Mouse (Mus musculus) brown adipose tissue, adult 24 weeks (tissue): Measurements from ENCODE around the gene Pepd. TPM values are rescaled to one million over a fixed set of nuclear protein-coding genes. Genes with fewer than 3 reads are reported as not detected.
"Not testable (repeated sequence)": the region's sequence is repeated elsewhere in the genome, so short reads cannot be mapped to it uniquely, and the experiment has no call there.

Experiments
- H3K27ac ChIP-seq: fragments of 200-500 bp; replicated peaks from 2 replicates; pipeline ENCODE4 v1.5.1; 2012; ENCODE audit warnings: low read depth, mild to moderate bottlenecking, low read length
- H3K4me1 ChIP-seq: fragments of 200-500 bp; 2 replicates; pipeline ENCODE4 v1.6.1; 2012; ENCODE audit warnings: low read length, mixed read lengths; ENCODE audit not compliant: control insufficient read depth, insufficient read depth, insufficient read length
- H3K4me3 ChIP-seq: fragments of 200-500 bp; 2 replicates; pipeline ENCODE4 v1.5.1; 2012; ENCODE audit warnings: low read depth, mild to moderate bottlenecking, low read length, moderate library complexity; ENCODE audit not compliant: insufficient read depth
- polyA plus RNA-seq: library from polyadenylated mRNA; stranded (reverse); fragments of >200 nt; gene quantifications from 2 replicates; pipeline ENCODE4 v1.2.4, GENCODE M21; 2012; ENCODE audit not compliant: missing spikeins, insufficient read depth, insufficient read length

Pepd gene
- polyA plus RNA-seq, 1 experiment, result 103 TPM

- H3K27ac ChIP-seq, result no peak overlapping the region
These were observed 42.4 kb downstream of the Pepd start for GRCm38 (mm10) chr7:34954548-34954947.

GRCm38 (mm10) chr7:34955295-34955694 is 43.1 kb downstream of the Pepd start:
- no peaks in the 10 kb centered on the region for H3K4me1 ChIP-seq
- H3K4me3 ChIP-seq, result no peak overlapping the region

More at GRCm38 (mm10) chr7:34954548-34954947, 42.4 kb downstream of the Pepd start:
- H3K4me3 ChIP-seq, result no peak overlapping the region
- no peaks in the 10 kb centered on the region for H3K4me1 ChIP-seq

GRCm38 (mm10) chr7:34957138-34957537 is 45.0 kb downstream of the Pepd start:
- no peak overlapping the region for H3K4me3 ChIP-seq
- H3K4me1 ChIP-seq, result no peaks in the 10 kb centered on the region
- no peak overlapping the region for H3K27ac ChIP-seq

More at GRCm38 (mm10) chr7:34955295-34955694, 43.1 kb downstream of the Pepd start:
- no peak overlapping the region for H3K27ac ChIP-seq

- Histone ChIP-seq H3K4me3 (no peak overlapping the region), H3K4me1 (no peaks in the 10 kb centered on the region), H3K27ac (no peak overlapping the region)
These were observed 51.9 kb downstream of the Pepd start for GRCm38 (mm10) chr7:34963889-34964645.

- Histone ChIP-seq H3K27ac (no peak overlapping the region), H3K4me3 (no peak overlapping the region), H3K4me1 (no peaks in the 10 kb centered on the region)
These were observed 55.2 kb downstream of the Pepd start for GRCm38 (mm10) chr7:34967362-34967761.

- Histone ChIP-seq H3K27ac (no peak overlapping the region), H3K4me3 (no peak overlapping the region), H3K4me1 (no peaks in the 10 kb centered on the region)
These were observed 56.7 kb downstream of the Pepd start for GRCm38 (mm10) chr7:34968749-34969433.

GRCm38 (mm10) chr7:34971826-34972225 is 59.6 kb downstream of the Pepd start:
- Histone ChIP-seq H3K4me1 (no peaks in the 10 kb centered on the region), H3K4me3 (no peak overlapping the region)

GRCm38 (mm10) chr7:34972990-34973440 is 60.8 kb downstream of the Pepd start:
- no peaks in the 10 kb centered on the region for H3K4me1 ChIP-seq
- H3K4me3 ChIP-seq, result no peak overlapping the region
- no peak overlapping the region for H3K27ac ChIP-seq

More at GRCm38 (mm10) chr7:34971826-34972225, 59.6 kb downstream of the Pepd start:
- no peak overlapping the region for H3K27ac ChIP-seq

GRCm38 (mm10) chr7:34973877-34974276 is 61.7 kb downstream of the Pepd start:
- no peaks in the 10 kb centered on the region for H3K4me1 ChIP-seq
- H3K4me3 ChIP-seq, result no peak overlapping the region
- no peak overlapping the region for H3K27ac ChIP-seq

- no peak overlapping the region for H3K4me3 ChIP-seq
- no peak overlapping the region for H3K27ac ChIP-seq
These were observed 63.7 kb downstream of the Pepd start for GRCm38 (mm10) chr7:34975913-34976312.

GRCm38 (mm10) chr7:34977403-34977802 is 65.2 kb downstream of the Pepd start:
- Histone ChIP-seq H3K4me1 (no peaks in the 10 kb centered on the region), H3K4me3 (no peak overlapping the region), H3K27ac (no peak overlapping the region)

More at GRCm38 (mm10) chr7:34975913-34976312, 63.7 kb downstream of the Pepd start:
- H3K4me1 ChIP-seq, result no peaks in the 10 kb centered on the region

- no peak overlapping the region for H3K4me3 ChIP-seq
- H3K27ac ChIP-seq, result no peak overlapping the region
- no peaks in the 10 kb centered on the region; the same call in 1 of the 2 replicates for H3K4me1 ChIP-seq
These were observed 69.6 kb downstream of the Pepd start for GRCm38 (mm10) chr7:34981803-34982202.

GRCm38 (mm10) chr7:34982372-34982771 is 70.2 kb downstream of the Pepd start:
- H3K4me3 ChIP-seq, H3K4me1 ChIP-seq, H3K27ac ChIP-seq: not testable (repeated sequence)

GRCm38 (mm10) chr7:34983702-34984475 is 71.7 kb downstream of the Pepd start:
- H3K4me1 ChIP-seq, result no peaks in the 10 kb centered on the region; the same call in 1 of the 2 replicates
- no peak overlapping the region for H3K27ac ChIP-seq
- H3K4me3 ChIP-seq, result no peak overlapping the region

GRCm38 (mm10) chr7:34984526-34985133 is 72.5 kb downstream of the Pepd start:
- no peaks in the 10 kb centered on the region; the same call in 1 of the 2 replicates for H3K4me1 ChIP-seq
- H3K4me3 ChIP-seq, result no peak overlapping the region
- H3K27ac ChIP-seq, result no peak overlapping the region
